In genomic region chr5:75193107-75193506, GRCm38 (mm10) we compare ENCODE assay signal across 20 mouse cellular contexts. TPM values are rescaled to one million over a fixed set of nuclear protein-coding genes. Genes with fewer than 3 reads are reported as not detected.
"Had no signal": no experiment of that assay in that cellular context is flagged by ENCODE, and none has a peak within 500 bp of the region (broad histone marks: within the 10 kb centered on the region; RNA-seq: fewer than 3 reads in every experiment).

No protein-coding gene starts in this region.

- ATAC-seq: forebrain, embryonic 13.5 days; forebrain, embryonic 14.5 days; forebrain, embryonic 15.5 days; forebrain, embryonic 16.5 days; forebrain, postnatal 0 days had no signal

- DNase-seq: cerebellum, adult 8-10 months; cerebellum, adult 9-10 months; cerebellum, adult 9-11 months; cerebellum, postnatal 10 days; cerebellum, postnatal 14 days; cerebellum, postnatal 25 days; cerebellum, postnatal 36 days; embryo, embryonic 11 days; forebrain, postnatal 0 days; gastrocnemius, adult 2 months; gastrocnemius, postnatal 10 days; gastrocnemius, postnatal 14 days; gastrocnemius, postnatal 25 days; gastrocnemius, postnatal 36 days; heart, adult 18-20 months had no signal

RNA-seq across cellular contexts. Expression of gene Pdgfra, which starts 41.0 kb away (rescaled TPM):
- polyA plus RNA-seq: erythroblast, embryonic 14.5 days had no signal
